Mouse (Mus musculus) natural killer cell, adult 2 months (primary cell): ENCODE results near the gene Nrg4.

Source experiments
- DNase-seq, 2 experiments: peaks; one replicate each; pipeline ENCODE4 v3.0.0; 2022; ENCODE audit warnings: low spot score in 2 of 2

Gene Nrg4

GRCm38 (mm10) chr9:55215648-55216047 is 111.0 kb downstream of the Nrg4 start:
- no peak for DNase-seq

DNA sequence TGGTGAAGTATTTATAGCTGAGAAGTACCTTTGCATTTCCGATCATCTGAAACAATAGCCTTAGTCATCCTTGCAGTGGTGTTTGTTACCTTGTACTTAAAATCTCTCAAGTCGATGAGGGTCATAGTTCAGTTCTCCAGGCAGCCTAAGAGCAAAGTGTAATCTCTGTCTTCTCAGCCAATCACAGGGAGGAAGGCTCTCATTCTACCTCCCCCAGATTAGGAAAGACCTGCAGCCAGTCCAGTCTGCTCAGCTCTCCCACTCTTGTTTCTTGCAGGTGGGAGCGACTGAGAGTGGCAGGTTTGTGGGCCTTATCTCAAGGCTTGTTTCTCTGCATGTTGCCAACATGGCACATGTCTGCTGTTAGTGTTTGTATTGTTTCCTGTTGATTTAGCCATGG is 111.6 kb downstream of the Nrg4 start:
- DNase-seq, result no peak

GRCm38 (mm10) chr9:55213396-55213795 is 113.2 kb downstream of the Nrg4 start:
- no peak for DNase-seq

- no peak for DNase-seq
Measured at GRCm38 (mm10) chr9:55211611-55212010, 115.0 kb downstream of the Nrg4 start.

DNA sequence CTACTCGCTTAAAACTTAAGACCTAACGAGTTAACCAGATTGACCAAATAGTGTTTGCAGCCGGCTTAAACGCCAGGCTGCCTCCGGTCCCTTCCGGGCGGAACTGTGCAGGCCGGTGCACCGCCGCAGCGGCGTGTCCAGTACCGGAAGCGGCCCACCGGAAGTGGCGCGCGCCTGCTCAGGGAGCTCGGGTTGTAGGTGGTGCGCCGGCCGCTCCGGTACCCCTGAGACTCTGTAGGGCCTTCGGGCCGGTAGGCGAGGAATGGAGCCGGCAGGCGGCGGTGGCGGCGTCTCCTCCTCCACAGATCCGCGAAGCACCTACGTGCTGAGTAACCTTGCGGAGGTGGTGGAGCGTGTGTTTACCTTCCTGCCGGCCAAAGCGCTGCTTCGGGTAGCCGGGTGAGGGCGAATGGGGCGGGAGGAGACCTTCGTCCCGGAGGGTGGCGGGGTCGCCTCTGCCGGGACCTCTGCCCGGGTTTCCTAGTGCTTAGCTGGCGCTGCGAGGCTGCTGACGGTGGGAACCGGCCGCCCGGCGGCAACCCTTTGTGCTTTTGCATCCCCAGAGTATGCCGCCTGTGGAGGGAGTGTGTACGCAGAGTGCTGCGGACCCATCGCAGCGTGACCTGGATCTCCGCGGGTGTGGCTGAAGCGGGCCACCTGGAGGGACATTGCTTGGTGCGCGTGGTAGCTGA is 117.7 kb downstream of the Nrg4 start, which contains the start of gene Fbxo22:
Fbxo22 (plus strand) TSS at position 136 of the 692 bp plus-strand sequence.
- peak; percentile 79 to 82 for DNase-seq

GRCm38 (mm10) chr9:55208458-55208789 is 118.2 kb downstream of the Nrg4 start:
- no peak for DNase-seq

DNA sequence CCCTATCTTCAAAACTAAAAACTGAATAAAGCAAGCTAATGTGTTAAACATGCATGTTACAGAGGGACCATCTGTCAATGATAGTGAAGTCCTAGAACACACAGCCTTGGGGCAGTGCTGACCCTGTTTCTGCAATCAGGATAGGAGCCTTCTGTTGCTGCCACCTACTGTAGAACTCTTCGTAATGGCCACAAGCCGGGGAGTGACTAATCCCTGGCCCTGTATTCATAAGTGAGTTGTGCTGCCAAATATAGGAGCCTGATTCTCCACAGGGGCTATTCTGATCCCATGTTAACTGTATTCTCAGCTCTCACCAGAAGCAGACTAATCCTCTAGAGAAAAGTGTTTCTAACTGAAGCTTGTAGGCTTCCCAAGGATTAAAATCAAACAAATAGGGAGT is 127.3 kb downstream of the Nrg4 start:
- DNase-seq, result no peak

DNA sequence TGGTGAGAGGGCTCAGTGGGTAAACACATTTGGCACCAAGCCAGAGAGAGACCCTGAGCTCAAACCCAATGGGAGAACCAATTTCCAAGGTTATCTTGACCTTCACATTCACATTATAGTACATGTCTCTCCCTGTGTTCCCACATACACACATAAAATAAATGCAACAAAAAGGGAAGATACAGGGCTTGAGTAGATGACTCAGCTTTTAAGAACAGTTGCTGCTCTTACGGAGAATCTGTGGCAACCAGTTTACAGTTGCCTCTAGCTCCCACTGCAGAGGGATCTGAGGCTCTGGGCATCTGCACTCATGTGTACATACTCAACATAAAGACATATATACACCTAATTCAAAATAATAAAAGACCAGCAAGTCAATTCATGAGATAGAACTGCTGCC is 128.4 kb downstream of the Nrg4 start:
- no peak for DNase-seq

DNA sequence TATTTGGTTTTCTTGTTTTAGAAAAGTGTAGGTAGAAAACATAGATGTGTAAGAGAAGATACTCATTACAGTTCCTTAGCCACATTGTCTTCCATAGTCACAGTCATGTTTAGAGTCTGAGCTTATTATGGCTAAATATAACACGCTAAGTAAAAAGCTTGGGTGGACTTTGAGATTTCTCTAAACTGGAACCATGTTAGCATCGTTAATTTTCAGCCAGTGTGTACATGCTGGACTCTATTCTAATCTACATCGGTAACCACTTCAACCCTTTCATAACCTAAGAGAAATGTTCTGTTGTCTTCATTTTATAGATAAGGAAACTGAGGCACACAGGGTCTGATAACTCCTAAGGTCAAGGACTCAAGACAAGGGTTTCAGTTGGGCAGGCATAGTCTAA is 130.8 kb downstream of the Nrg4 start:
- no peak for DNase-seq

GRCm38 (mm10) chr9:55174235-55174634 is 152.4 kb downstream of the Nrg4 start:
- DNase-seq, result no peak

GRCm38 (mm10) chr9:55172195-55172685 is 154.4 kb downstream of the Nrg4 start:
- DNase-seq, result no peak

DNA sequence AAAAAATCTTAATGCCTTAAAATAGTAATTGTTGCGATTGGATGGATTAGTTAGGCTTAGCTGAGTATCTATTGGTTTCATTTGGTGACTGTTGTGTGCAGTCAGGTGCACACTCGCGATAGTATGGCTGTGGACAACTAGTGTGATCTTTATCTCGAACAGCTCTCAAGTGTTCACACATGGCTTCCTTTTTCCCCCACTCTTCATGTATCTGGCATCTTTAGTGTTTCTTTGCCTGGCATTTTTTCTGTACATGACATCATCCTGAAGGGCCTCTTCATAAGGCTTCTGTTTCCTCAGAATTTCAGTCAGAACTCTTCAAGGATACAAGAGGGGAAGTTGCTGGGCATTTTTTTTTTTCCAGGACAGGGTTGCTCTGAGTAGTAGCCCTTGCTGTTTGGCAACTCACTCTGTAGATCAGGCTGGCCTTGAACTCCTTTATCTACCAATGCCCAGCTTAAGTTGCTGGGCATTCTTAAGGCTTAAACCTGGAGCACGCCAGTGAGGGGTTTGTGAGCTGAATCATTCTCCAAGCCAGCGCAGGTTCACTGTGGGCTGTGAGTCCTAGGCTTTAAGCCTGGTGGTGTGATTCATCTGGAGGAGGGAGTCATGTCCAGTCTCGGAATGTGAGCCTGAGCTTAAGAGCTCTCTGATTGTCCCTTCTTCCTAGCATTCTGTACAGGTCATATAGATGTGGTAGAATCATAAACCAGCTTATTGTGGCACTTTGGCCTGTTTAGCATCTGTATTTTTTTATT is 155.8 kb downstream of the Nrg4 start:
- no peak for DNase-seq
